Mouse (Mus musculus): ENCODE data around the gene Phka2. TPM values are rescaled to one million over a fixed set of nuclear protein-coding genes. Genes with fewer than 3 reads are reported as not detected.
A peak's percentile ranks its signal among the peaks of the same experiment; 100 is the strongest.

Gene Phka2
- total and polyA plus RNA-seq, 2 experiments from 2014 or later = 7.4 to 15.5 TPM

DNA sequence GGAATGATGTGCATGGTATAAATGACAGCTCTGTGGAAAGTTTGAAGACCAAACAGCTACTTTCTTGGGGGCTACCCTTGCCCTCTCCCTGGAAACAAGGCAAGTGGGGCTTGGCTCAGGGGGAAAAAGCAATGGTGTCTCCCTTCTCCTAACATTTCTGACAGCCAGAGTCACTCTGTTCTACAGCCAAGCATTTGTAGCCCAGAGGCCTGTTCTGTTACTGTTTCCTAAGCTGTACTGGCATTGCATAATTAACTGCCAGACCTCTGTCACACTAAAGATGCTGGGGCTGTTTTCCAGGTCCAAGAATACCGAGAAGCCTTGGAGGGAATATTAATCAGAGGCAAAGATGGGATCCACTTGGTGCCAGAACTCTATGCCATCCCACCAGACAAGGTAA lies 46.9 kb downstream of the Phka2 start:
- TF ChIP-seq CTCF (IDR thresholded peaks at IDR 0.05; ENCODE audit: low read depth) = no peak
- H3K27ac ChIP-seq = no peak overlapping the region
- H3K9me3 ChIP-seq (ENCODE audit: low read length) = no peaks in the 10 kb centered on the region
- no peaks in the 10 kb centered on the region for H3K36me3 ChIP-seq (ENCODE audit: insufficient read depth, low read length)
- no peak overlapping the region for H3K4me2 ChIP-seq (ENCODE audit: low read depth, low read length)
- DNase-seq (ENCODE audit: low spot score) = no peak
- H3K4me1 ChIP-seq (ENCODE audit: insufficient read depth, low read length) = no peaks in the 10 kb centered on the region
- no peak overlapping the region for H3K9ac ChIP-seq (replicated peaks; ENCODE audit: low read length)
- H3K4me3 ChIP-seq (ENCODE audit: low read length) = no peak overlapping the region
- WGBS = 65% methylated on average over 1 of the region's 1 CpGs
- no peaks in the 10 kb centered on the region for H3K27me3 ChIP-seq (ENCODE audit: insufficient read depth, low read length)
- ATAC-seq = no peak

- Histone ChIP-seq H3K4me2 (ENCODE audit: low read depth, low read length) (no peak overlapping the region), H3K9ac (replicated peaks; ENCODE audit: low read length) (no peak overlapping the region), H3K4me3 (ENCODE audit: low read length) (no peak overlapping the region), H3K9me3 (ENCODE audit: low read length) (no peaks in the 10 kb centered on the region), H3K27me3 (ENCODE audit: insufficient read depth, low read length) (no peaks in the 10 kb centered on the region), H3K36me3 (ENCODE audit: insufficient read depth, low read length) (no peaks in the 10 kb centered on the region), H3K4me1 (ENCODE audit: insufficient read depth, low read length) (no peaks in the 10 kb centered on the region), H3K27ac (no peak overlapping the region)
- DNase-seq (ENCODE audit: low spot score) = peak; percentile 33
- peak; percentile 43 for TF ChIP-seq CTCF (IDR thresholded peaks at IDR 0.05; ENCODE audit: low read depth)
- 59% methylated on average over 4 of the region's 4 CpGs for WGBS
- ATAC-seq = no peak
Measured at GRCm38 (mm10) chrX:160552066-160552465, 50.1 kb downstream of the Phka2 start.

DNA sequence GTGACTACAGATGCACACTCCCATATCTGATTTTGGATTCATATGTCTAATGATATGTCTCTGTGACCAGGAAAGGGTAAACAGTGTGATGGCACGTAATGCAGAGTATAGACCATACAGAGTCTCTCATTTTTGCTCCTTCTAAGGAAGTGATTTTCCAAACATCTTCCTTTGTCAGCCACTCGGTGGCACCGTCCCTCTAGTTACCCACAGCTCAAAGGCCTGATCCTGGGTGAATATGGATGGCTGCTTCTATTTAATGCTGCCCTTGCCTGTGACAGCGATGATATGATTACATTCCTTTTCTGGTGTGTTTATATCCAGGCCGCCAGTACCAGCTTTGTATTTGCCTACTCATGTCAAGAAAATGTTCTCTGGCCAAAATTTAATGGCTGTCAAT lies 81.6 kb downstream of the Phka2 start:
- peak; percentile 60 for TF ChIP-seq CTCF (IDR thresholded peaks at IDR 0.05; ENCODE audit: low read depth)
- DNase-seq (ENCODE audit: low spot score) (peak; percentile 36), ATAC-seq (peak; percentile 47; the same call in 1 of the 2 replicates)
- no peak overlapping the region for H3K4me2 ChIP-seq (ENCODE audit: low read depth, low read length)
- H3K4me3 ChIP-seq (ENCODE audit: low read length) = no peak overlapping the region
- H3K9ac ChIP-seq (replicated peaks; ENCODE audit: low read length) = no peak overlapping the region
- H3K27me3 ChIP-seq (ENCODE audit: insufficient read depth, low read length) = no peaks in the 10 kb centered on the region
- no peaks in the 10 kb centered on the region for H3K9me3 ChIP-seq (ENCODE audit: low read length)
- no peaks in the 10 kb centered on the region for H3K36me3 ChIP-seq (ENCODE audit: insufficient read depth, low read length)
- H3K4me1 ChIP-seq (ENCODE audit: insufficient read depth, low read length) = no peaks in the 10 kb centered on the region
- no peak overlapping the region for H3K27ac ChIP-seq
- 64% methylated on average over 5 of the region's 5 CpGs for WGBS

DNA sequence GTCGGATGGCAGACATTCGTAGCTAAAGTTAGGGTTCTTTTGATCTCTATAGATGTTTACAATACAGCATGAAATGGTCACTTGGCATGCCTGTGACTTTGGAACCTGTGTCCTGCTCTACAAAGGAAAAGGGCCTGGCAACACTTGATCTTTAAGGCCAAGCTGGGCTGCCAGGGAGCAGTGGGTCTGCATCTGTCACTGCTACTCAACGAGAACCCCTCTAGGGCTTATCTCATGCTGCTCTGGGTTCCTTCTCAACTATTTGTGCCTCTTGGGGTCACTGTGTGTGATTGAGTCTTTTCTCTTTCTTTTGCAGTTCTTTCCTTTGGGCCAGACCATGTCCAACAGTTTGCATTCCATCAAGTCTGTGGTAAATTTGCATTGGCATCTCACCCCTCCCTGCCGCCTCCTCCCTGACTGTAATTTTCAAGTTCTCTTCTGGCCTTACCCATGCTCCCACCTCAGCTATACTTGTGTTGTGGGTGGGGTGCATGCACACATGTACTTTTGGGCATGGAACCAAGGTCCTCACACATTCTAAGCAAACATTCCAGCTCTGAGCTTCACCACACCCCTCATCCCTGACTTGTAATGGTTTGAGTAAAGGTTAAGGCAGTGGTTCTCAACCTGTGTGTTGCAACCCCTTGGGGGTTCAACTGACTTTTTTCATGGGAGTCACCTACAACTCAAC lies 82.3 kb downstream of the Phka2 start:
- ATAC-seq = no peak

DNA sequence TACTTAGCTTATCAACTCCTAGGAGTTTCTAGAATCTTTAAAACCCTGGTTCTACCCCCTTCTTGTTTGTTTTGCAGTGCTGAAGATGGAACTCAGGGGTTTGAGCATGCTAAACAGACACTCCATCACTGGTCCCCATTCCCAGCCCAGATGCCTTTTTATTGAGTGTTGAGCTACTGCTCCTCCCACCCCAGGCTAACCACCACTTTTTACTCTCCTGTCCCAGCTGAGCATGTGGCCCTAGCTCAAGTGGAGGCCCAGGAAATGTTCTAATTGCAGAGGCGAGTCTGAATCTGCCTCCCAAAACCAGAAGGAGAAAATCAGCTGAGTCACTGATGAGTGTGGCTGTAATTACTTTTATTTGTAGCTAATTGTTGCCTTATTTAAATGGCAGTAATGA lies 83.1 kb downstream of the Phka2 start:
- no peak overlapping the region for H3K9ac ChIP-seq (replicated peaks; ENCODE audit: low read length)
- WGBS = 58% methylated on average over 1 of the region's 1 CpGs
- H3K27ac ChIP-seq = no peak overlapping the region
- no peaks in the 10 kb centered on the region for H3K9me3 ChIP-seq (ENCODE audit: low read length)
- H3K4me3 ChIP-seq (ENCODE audit: low read length) = no peak overlapping the region
- H3K4me2 ChIP-seq (ENCODE audit: low read depth, low read length) = no peak overlapping the region
- H3K36me3 ChIP-seq (ENCODE audit: insufficient read depth, low read length) = no peaks in the 10 kb centered on the region
- DNase-seq (ENCODE audit: low spot score) (no peak), ATAC-seq (no peak)
- no peak for TF ChIP-seq CTCF (IDR thresholded peaks at IDR 0.05; ENCODE audit: low read depth)
- no peaks in the 10 kb centered on the region for H3K4me1 ChIP-seq (ENCODE audit: insufficient read depth, low read length)
- H3K27me3 ChIP-seq (ENCODE audit: insufficient read depth, low read length) = no peaks in the 10 kb centered on the region

More for the DNA sequence above, 82.3 kb downstream of the Phka2 start:
- H3K4me2 ChIP-seq (ENCODE audit: low read depth, low read length) = no peak overlapping the region
- TF ChIP-seq CTCF (IDR thresholded peaks at IDR 0.05; ENCODE audit: low read depth) = no peak
- no peaks in the 10 kb centered on the region for H3K9me3 ChIP-seq (ENCODE audit: low read length)
- no peak overlapping the region for H3K9ac ChIP-seq (replicated peaks; ENCODE audit: low read length)
- H3K27me3 ChIP-seq (ENCODE audit: insufficient read depth, low read length) = no peaks in the 10 kb centered on the region
- no peak overlapping the region for H3K4me3 ChIP-seq (ENCODE audit: low read length)
- WGBS = 86% methylated on average over 4 of the region's 4 CpGs
- no peak for DNase-seq (ENCODE audit: low spot score)
- H3K27ac ChIP-seq = no peak overlapping the region
- no peaks in the 10 kb centered on the region for H3K36me3 ChIP-seq (ENCODE audit: insufficient read depth, low read length)
- H3K4me1 ChIP-seq (ENCODE audit: insufficient read depth, low read length) = no peaks in the 10 kb centered on the region

DNA sequence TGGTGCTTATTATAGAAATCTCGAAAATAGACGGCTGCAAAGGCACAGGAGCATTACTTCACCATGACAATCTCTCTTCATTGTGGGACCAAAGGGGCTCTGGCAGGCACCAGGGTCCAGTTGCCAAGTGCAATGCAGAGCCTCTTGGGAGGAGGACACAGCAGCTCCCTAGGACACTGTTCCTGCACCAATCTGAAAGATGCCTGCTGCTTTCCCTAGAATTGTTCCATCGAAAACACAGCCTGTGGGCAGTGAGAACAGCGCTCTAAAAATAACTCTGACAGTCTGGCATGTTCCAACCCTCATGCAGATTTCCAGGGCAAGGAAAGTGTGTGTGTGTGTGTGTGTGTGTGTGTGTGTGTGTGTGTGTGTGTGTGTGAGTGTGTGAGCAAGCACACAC lies 86.6 kb downstream of the Phka2 start:
- H3K4me3 ChIP-seq (ENCODE audit: low read length) = no peak overlapping the region
- peak; percentile 12 for DNase-seq (ENCODE audit: low spot score)
- H3K4me1 ChIP-seq (ENCODE audit: insufficient read depth, low read length) = no peaks in the 10 kb centered on the region
- no peak overlapping the region for H3K9ac ChIP-seq (replicated peaks; ENCODE audit: low read length)
- no peaks in the 10 kb centered on the region for H3K9me3 ChIP-seq (ENCODE audit: low read length)
- H3K36me3 ChIP-seq (ENCODE audit: insufficient read depth, low read length) = no peaks in the 10 kb centered on the region
- no peak for TF ChIP-seq CTCF (IDR thresholded peaks at IDR 0.05; ENCODE audit: low read depth)
- H3K27ac ChIP-seq = no peak overlapping the region
- no peak overlapping the region for H3K4me2 ChIP-seq (ENCODE audit: low read depth, low read length)
- WGBS = 56% methylated on average over 4 of the region's 4 CpGs
- ATAC-seq = peak; percentile 59; the same call in 1 of the 2 replicates
- H3K27me3 ChIP-seq (ENCODE audit: insufficient read depth, low read length) = no peaks in the 10 kb centered on the region

- Histone ChIP-seq H3K27ac (no peak overlapping the region), H3K27me3 (ENCODE audit: insufficient read depth, low read length) (no peaks in the 10 kb centered on the region), H3K9ac (replicated peaks; ENCODE audit: low read length) (no peak overlapping the region), H3K36me3 (ENCODE audit: insufficient read depth, low read length) (no peaks in the 10 kb centered on the region), H3K4me3 (ENCODE audit: low read length) (no peak overlapping the region), H3K4me1 (ENCODE audit: insufficient read depth, low read length) (no peaks in the 10 kb centered on the region), H3K4me2 (ENCODE audit: low read depth, low read length) (no peak overlapping the region), H3K9me3 (ENCODE audit: low read length) (no peaks in the 10 kb centered on the region)
- WGBS = 94% methylated on average over 7 of the region's 7 CpGs
- ATAC-seq = no peak
- no peak for TF ChIP-seq CTCF (IDR thresholded peaks at IDR 0.05; ENCODE audit: low read depth)
- no peak for DNase-seq (ENCODE audit: low spot score)
Measured at GRCm38 (mm10) chrX:160590147-160590546, 88.2 kb downstream of the Phka2 start.
